Mouse (Mus musculus) MEL (cell line): ENCODE data around the gene Top3a.

Experiments
- GABPA ChIP-seq: IDR thresholded peaks from 2 replicates; pipeline ENCODE4 v1.6.1; 2012; ENCODE audit warnings: low read depth, mild to moderate bottlenecking, inconsistent platforms, low read length, improper control_type of control experiment, moderate library complexity
- TAL1 ChIP-seq: IDR thresholded peaks from 2 replicates; pipeline ENCODE4 v1.6.1; 2012; ENCODE audit warnings: mild to moderate bottlenecking, inconsistent platforms, low read length, moderate library complexity, mixed read lengths
- TCF12 ChIP-seq: IDR thresholded peaks from 2 replicates; pipeline ENCODE4 v1.6.1; 2014; ENCODE audit warnings: low read depth, mild to moderate bottlenecking, inconsistent platforms, low read length, improper control_type of control experiment, moderate library complexity

GRCm38 (mm10) chr11:60711218-60711617 is 65.9 kb downstream of the Top3a start:
- TF ChIP-seq TCF12 (no peak), TAL1 (no peak), GABPA (no peak)
